Mouse (Mus musculus): ENCODE results near the gene Hdac4.

Hdac4 gene

DNA sequence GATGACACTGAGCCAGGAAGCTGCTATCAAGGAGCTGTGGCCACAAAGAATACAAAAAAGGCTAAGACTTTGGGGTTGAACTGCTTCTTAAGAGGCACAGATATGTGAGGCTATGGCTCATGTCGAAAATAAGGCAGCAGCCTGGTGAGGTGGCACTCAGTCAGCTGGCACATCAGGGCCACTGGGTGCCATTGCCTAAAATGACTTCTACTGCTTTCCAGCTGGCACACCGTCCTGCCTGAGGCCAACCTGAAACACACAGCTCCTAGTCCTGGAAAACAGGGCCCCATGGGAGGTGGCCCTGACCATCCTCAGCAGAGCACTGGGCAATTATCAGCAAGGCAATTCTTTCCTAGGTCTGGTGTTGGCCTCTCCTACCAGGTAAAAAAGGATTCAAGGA, 167.3 kb downstream of the Hdac4 start:
- DNase-seq (ENCODE audit: low read depth): no peak

DNA sequence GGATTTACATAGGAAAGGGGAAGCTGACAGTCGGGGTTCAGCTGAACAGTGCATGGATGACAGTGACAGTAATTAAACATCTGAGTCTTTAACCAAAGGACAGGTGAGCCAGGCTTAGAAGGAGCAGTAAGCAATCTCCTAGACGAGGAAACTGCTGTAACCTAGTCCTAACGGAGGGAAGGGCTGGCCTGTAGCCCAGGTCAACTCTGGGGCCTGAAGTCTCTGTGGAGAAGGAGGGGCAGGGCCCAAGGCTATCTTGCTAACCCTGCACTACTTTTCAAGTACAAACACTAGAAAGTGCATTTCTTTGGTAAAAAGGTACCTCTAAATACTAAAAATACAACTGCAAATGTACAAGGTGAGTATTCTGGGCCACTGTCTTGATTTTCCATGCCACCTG, 169.1 kb downstream of the Hdac4 start:
- no peak for DNase-seq (ENCODE audit: low read depth)

GRCm38 (mm10) chr1:92023906-92024305, 171.6 kb downstream of the Hdac4 start:
- no peak for DNase-seq (ENCODE audit: low read depth)

GRCm38 (mm10) chr1:92022009-92022408, 173.5 kb downstream of the Hdac4 start:
- no peak for DNase-seq (ENCODE audit: low read depth)

GRCm38 (mm10) chr1:92015938-92016672, 179.4 kb downstream of the Hdac4 start:
- no peak for DNase-seq (ENCODE audit: low read depth)

GRCm38 (mm10) chr1:92015252-92015651, 180.2 kb downstream of the Hdac4 start:
- DNase-seq (ENCODE audit: low read depth): no peak

DNA sequence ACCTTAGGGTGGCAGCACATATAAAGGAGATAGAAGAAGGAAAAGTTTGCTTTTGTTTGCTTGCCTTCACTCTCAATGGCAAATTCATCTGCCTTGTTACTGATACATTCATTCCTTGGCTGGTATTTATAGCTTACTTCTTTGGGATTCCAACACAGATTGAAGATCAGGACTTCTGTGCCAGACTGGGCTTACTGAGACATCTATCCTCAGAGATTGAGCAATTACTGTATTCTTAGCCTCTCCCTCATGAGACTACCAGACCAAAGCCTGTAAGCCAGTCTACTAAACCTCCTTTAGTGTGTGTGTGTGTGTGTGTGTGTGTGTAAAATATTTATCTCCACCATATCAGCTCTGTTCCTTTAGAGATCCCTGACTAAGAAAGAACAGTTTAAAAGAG, 181.0 kb downstream of the Hdac4 start:
- DNase-seq (ENCODE audit: low read depth): no peak

- peak; percentile 27 for DNase-seq (ENCODE audit: low read depth)
Observed at GRCm38 (mm10) chr1:92006666-92007065, 188.8 kb downstream of the Hdac4 start.

DNA sequence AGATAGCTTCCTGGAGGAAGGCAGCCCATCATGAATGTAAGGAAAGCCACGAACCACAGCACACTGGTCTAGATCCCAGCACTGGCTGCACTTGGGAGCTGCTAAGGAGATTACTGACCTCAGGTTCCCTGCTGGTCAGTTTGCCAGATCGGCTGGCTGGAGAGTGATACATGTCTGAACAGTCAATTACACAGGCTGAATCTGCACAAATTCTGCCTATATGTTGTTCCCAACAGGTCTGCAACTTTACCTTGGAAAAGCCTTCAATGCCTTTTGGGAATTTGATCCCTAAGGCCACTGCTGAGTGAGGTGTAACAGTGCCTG, 189.9 kb downstream of the Hdac4 start:
- no peak for DNase-seq (ENCODE audit: low read depth)

DNA sequence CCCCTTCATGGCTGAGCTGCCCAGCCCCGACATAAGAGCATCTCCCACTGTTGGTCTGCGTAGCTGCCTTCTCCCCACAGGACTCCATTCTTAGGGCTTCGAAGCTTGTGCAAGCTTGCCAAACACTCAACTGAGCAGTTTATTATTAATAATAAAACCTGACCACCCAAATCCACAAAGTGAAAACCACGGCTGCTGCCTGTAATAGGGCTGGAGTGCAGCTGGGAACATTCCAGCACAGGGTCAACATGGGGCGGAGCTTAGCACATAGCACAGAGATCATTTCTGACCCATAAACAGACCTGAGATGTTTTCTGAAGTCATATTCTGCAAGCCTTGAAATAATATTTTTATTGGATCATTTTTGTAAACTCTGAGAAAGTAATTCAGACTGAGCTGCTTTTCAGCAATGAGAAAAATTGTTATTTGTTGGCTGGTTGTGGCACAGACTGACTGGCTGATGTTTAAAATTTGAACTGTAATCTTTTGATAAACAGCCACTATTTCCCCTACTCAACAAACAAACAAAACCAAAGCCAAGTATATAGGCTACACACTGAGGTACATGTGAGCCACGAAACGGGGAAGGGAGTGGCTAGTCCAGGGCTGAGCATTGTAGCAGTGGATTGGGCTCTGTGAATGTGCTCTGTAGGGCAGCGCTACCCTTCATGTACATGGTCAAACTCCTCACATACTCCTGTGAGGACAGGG, 190.4 kb downstream of the Hdac4 start:
- no peak for DNase-seq (ENCODE audit: low read depth)

GRCm38 (mm10) chr1:92004122-92004521, 191.4 kb downstream of the Hdac4 start:
- DNase-seq (ENCODE audit: low read depth): no peak

DNA sequence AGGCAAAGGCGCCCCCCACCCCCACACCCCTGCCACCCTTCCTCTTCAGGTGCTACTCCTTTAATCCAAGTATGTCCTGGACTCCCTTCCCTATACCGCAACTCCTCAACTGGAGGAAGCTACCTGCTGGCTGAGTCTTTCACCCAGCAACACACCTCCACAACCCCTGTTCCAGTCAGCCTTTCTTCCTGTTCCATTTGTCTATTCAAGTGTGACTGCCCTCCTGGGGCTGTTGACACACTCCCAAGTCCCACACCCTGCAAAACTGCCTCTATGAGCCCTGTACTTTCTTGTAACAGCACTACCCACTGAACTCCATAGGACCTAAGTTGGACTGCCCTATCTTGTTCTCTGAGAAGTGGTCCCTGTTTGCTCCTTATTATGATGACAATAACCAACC, 195.3 kb downstream of the Hdac4 start:
- DNase-seq (ENCODE audit: low read depth): no peak

DNA sequence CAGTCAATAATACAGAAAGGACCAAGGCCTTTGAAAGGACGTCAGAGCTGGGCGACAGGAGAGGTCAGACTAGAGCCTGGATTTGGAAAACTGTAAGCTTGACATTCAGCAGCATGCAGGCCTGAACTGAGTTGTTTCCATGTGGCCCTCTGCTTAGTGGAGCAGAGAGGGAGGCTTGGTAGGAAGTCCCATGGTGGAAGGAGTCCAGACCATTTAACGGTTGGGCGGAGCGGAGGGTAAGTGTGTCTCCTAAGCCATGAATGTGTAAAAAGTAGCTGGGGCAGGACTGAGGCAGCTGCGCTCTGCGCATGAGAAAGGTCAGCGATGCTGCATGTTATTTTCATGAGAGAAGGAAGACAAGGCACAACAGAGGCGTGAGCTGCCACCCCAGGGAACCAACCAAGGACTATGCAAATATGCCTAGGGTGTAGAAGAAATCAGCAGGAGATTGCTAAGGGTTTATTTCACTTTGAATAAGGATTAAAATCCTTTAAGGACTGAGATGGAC, 201.8 kb downstream of the Hdac4 start:
- DNase-seq (ENCODE audit: low read depth): no peak

DNA sequence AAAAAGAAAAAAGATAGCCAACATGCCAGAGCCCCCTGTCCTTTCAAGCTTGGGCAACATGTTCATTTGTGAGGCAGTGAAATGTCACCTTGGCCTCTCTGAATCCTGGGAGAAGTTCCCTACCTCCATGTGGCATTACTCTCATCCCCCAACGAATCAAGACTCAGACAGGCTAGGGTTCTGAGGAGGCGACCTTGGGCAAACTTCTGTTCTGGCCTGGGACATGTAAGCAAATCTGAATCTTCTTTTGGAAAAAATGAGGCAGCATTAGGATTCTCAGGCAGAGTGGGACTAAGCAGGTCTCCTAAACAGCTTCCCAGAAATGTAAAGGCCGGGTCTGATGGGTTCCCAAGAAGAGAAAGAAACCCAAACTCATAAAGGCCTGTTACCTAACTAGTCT, 202.8 kb downstream of the Hdac4 start:
- no peak for DNase-seq (ENCODE audit: low read depth)

GRCm38 (mm10) chr1:91991597-91991996, 203.9 kb downstream of the Hdac4 start:
- no peak for DNase-seq (ENCODE audit: low read depth)

GRCm38 (mm10) chr1:91990852-91991251, 204.6 kb downstream of the Hdac4 start:
- no peak for DNase-seq (ENCODE audit: low read depth)

GRCm38 (mm10) chr1:91988866-91989265, 206.6 kb downstream of the Hdac4 start:
- no peak for DNase-seq (ENCODE audit: low read depth)

- no peak for DNase-seq (ENCODE audit: low read depth)
Observed at GRCm38 (mm10) chr1:91987431-91987830, 208.1 kb downstream of the Hdac4 start.

- DNase-seq (ENCODE audit: low read depth): no peak
Observed at GRCm38 (mm10) chr1:91985783-91986182, 209.7 kb downstream of the Hdac4 start.

DNA sequence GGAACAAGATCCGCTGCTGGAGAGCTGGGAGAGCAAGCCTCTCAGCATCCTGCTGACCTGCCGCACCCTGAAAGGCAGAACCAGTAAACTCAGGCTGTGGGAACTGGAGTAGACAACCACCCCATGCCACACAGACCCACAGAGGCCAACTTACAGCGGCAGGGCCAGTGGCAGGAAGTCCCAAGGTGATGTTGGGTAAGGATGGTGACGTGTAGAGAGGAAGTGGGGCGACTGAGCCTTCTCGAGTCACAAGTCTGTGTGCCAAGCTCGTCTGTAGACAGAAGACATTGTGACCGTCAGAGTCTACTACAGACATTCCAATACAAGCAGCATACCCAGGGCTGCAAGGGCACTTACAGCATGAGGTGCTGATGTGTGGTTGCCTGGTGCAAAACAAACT, 211.0 kb downstream of the Hdac4 start:
- DNase-seq (ENCODE audit: low read depth): peak; percentile 47

GRCm38 (mm10) chr1:91981381-91981780, 214.1 kb downstream of the Hdac4 start:
- DNase-seq (ENCODE audit: low read depth): no peak

DNA sequence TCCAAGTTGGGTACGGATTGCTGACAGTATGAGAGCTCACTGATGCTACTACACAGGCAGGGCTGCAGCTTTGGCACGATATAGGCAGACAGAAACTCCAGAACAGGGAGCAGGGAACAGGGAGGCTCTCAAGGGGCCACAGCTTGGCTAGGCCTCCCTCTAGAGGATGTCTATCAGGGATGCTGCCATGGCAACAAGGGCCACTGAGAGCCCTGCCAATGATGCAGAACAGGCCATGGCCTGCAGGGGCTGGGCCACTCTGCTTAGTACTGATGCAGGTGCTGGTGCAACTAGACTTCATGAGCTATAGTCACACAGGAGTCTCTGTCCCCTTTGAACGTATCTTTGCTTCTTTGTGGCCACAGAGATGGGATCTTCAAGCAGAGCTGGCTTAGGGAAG, 217.1 kb downstream of the Hdac4 start:
- DNase-seq (ENCODE audit: low read depth): no peak

DNA sequence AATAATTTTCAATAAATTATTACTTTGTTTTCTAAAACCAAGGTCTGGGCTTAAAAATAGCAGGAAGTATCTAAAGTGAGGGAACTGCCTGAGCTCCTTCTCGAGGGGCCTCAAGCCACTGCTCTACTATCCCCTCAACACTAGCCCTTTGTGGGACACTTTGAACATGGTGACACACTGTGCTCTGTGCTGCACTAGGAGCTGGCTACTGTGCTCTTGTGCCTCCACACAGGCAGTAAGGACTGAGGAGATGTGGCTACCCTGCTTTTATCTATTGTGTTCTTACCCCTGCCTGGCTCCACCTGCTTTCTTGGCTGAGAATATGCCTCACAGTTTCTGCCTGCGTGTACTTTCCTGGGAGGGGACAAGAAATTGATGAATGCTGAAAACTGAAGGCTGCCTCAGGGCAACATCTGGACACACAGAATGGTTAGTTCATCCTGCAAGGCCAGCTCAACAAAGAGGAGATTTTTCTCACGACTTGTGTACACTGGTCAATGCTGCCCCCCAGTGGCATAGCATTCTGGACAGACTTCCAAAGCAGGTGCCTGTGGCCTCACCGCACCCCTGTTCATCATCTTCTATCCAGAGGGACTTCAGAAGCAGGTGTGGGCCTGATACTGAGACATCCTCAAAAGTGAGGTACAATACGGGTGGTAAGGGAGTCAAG, 226.7 kb downstream of the Hdac4 start:
- DNase-seq (ENCODE audit: low read depth): peak; percentile 58
